9 mouse cellular contexts compared by ENCODE assay signal in the genomic region with DNA sequence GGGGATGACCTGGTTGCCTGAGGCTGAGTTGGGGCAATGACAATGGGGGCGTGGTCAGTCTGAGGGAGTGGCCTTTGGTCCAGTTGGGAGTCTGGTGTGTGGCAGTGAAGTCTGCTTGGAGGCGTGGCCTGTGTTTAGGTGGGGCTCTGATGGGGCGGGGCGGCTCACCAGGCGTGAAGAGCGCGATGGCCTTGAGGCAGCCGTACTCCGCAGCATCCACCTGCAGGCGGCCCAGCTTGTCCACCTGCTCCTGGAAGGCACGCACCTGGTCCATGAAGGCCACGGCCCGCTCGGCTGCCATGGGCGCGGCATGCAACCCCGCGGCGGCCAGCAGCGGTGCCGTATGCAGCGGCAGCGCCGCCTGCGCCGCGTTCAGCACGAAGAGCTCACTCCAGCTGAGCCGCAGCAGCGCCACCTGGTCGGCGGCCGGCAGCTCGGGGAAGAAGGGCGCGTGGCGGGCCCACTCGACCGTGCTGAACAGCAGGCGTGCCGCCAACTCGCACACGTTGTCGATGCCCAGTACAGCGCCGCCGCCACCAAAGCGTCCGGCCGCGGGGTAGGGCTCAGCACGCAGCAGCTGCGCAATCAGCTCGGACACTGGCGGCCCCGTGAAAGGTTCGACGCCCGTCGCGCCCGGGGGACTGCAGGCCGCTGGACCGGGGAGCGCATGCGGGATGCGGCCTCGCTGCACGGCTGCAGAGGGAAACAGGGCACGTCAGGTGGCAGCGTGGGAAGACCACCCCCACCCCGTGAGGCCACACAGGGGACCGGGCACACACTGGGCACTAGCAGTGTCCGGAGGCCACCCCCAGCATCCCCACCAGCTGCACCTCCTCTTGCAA. TPM values are rescaled to one million over a fixed set of nuclear protein-coding genes. Genes with fewer than 3 reads are reported as not detected.
DNase-seq lines count a peak whose midpoint lies in the region; ATAC-seq and TF ChIP-seq lines count a peak whose summit lies in the region.
"Had no signal": no experiment of that assay in that cellular context is flagged by ENCODE, and none has a peak within 500 bp of the region (broad histone marks: within the 10 kb centered on the region; RNA-seq: fewer than 3 reads in every experiment).

No protein-coding gene starts in this region.

- H3K4me3 ChIP-seq in kidney, adult 2 months (ENCODE audit: insufficient read depth, low read depth, low read length), result peak overlapping the region; percentile 5; the same call in 1 of the 2 replicates
- peak overlapping the region in 1 of 2 experiments; percentile 28; a peak in 2 of 4 replicates for H3K4me3 ChIP-seq in liver, embryonic 14.5 days (ENCODE audit: insufficient read depth in 1 of 2, low read depth in 2 of 2, low read length in 2 of 2)
- H3K4me3 ChIP-seq in stomach, postnatal 0 days (ENCODE audit: low read depth, low read length), result 0 out of 2 replicates have a peak overlapping the region, but pooled peaks have one; percentile 8

- ATAC-seq in liver, embryonic 14.5 days (ENCODE audit: insufficient read depth), result no peak
- peak; percentile 50 for ATAC-seq in stomach, postnatal 0 days (ENCODE audit: low FRiP score, low TSS enrichment)

- peaks cover 2% of the 10 kb centered on the region; the same call in 1 of the 2 replicates for H3K36me3 ChIP-seq in kidney, adult 2 months (ENCODE audit: control insufficient read depth, insufficient read depth, low read length)
- H3K36me3 ChIP-seq in liver, embryonic 14.5 days (replicated peaks; ENCODE audit: control insufficient read depth, insufficient read depth, low read depth), result no peaks in the 10 kb centered on the region; the same call in 1 of the 2 replicates
- peaks cover 13% of the 10 kb centered on the region for H3K36me3 ChIP-seq in stomach, postnatal 0 days (ENCODE audit: control insufficient read depth, insufficient read depth, low read length)

- intact Hi-C loops in heart, postnatal 36 days (cut with DNase I), result no loop called here

- H3K4me2 ChIP-seq in liver, embryonic 14.5 days (ENCODE audit: low read depth), result peak overlapping the region; percentile 61
- peak overlapping the region; percentile 39 for H3K4me2 ChIP-seq in stomach, postnatal 0 days (replicated peaks; ENCODE audit: low read depth)

- no peak for TF ChIP-seq EP300 in liver, embryonic 14.5 days (IDR thresholded peaks at IDR 0.05; ENCODE audit: low read depth)
- TF ChIP-seq EP300 in stomach, postnatal 0 days (optimal IDR thresholded peaks at IDR 0.05), result no peak

- TF ChIP-seq POLR2A in kidney, adult 2 months (IDR thresholded peaks at IDR 0.05; ENCODE audit: low read depth, low read length), result peak; percentile 52

- no peaks in the 10 kb centered on the region for H3K9me3 ChIP-seq in liver, embryonic 14.5 days (ENCODE audit: control insufficient read depth, low read length)
- H3K9me3 ChIP-seq in stomach, postnatal 0 days (ENCODE audit: control insufficient read depth, low read length), result no peaks in the 10 kb centered on the region

- WGBS in kidney, adult 2 months, result 24% methylated on average over 74 of the region's 74 CpGs
- WGBS in liver, embryonic 14.5 days (ENCODE audit: insufficient replicate concordance), result 25% methylated on average over 68 of the region's 74 CpGs
- WGBS in stomach, postnatal 0 days, result 14% methylated on average over 65 of the region's 74 CpGs

- peak overlapping the region; percentile 36 for H3K27ac ChIP-seq in kidney, adult 2 months (ENCODE audit: insufficient read depth, low read depth, low read length)
- H3K27ac ChIP-seq in liver, embryonic 14.5 days, result no peak overlapping the region
- 0 out of 2 replicates have a peak overlapping the region, but pooled peaks have one; percentile 35 for H3K27ac ChIP-seq in stomach, postnatal 0 days (replicated peaks)

- no peaks in the 10 kb centered on the region for H3K27me3 ChIP-seq in kidney, adult 2 months (replicated peaks; ENCODE audit: control insufficient read depth, insufficient read depth, low read length)
- peaks cover 16% of the 10 kb centered on the region for H3K27me3 ChIP-seq in liver, embryonic 14.5 days (ENCODE audit: control insufficient read depth, insufficient read depth, low read length)
- no peaks in the 10 kb centered on the region for H3K27me3 ChIP-seq in stomach, postnatal 0 days (ENCODE audit: control insufficient read depth, insufficient read depth, low read length)
- H3K27me3 ChIP-seq: CH12.LX had no signal

- no peak for TF ChIP-seq CTCF in kidney, adult 2 months (conservative IDR thresholded peaks at IDR 0.05; ENCODE audit: insufficient read depth, insufficient read length, low read depth, low read length)
- 0 out of 2 replicates have a peak, but pooled peaks have one; percentile 5 for TF ChIP-seq CTCF in liver, embryonic 14.5 days (IDR thresholded peaks at IDR 0.05; ENCODE audit: low read depth)
- peak; percentile 55 for TF ChIP-seq CTCF in stomach, postnatal 0 days (IDR thresholded peaks at IDR 0.05; ENCODE audit: low read depth)

- H3K9ac ChIP-seq in liver, embryonic 14.5 days (replicated peaks), result no peak overlapping the region
- peak overlapping the region; percentile 13 for H3K9ac ChIP-seq in stomach, postnatal 0 days (ENCODE audit: low read length)

- H3K4me1 ChIP-seq in kidney, adult 2 months (ENCODE audit: control insufficient read depth, insufficient read depth, low read length), result peaks cover 35% of the 10 kb centered on the region
- H3K4me1 ChIP-seq in liver, embryonic 14.5 days (replicated peaks; ENCODE audit: control insufficient read depth in 2 of 2, insufficient read depth in 2 of 2, low read length in 1 of 2), result peaks cover 9 to 14% of the 10 kb centered on the region in 2 experiments
- peaks cover 19% of the 10 kb centered on the region for H3K4me1 ChIP-seq in stomach, postnatal 0 days (replicated peaks; ENCODE audit: control insufficient read depth, insufficient read depth)

- peak; percentile 98 for DNase-seq in heart, adult 11 months
- no peak for DNase-seq in heart, postnatal 36 days
- peak; percentile 84 to 85 for DNase-seq in cerebellum, postnatal 10 days
- DNase-seq in gastrocnemius, postnatal 10 days, result peak; percentile 55
- peak; percentile 97 for DNase-seq in kidney, adult 2 months
- DNase-seq in liver, embryonic 14.5 days (ENCODE audit: low read depth in 3 of 3, low spot score in 3 of 3), result peak; percentile 52 to 62 (median 61)
- DNase-seq in naive thymus-derived CD4-positive, alpha-beta T cell, adult 2 months (ENCODE audit: low read depth), result peak; percentile 65
- DNase-seq in stomach, postnatal 0 days (ENCODE audit: low spot score), result peak; percentile 90

RNA-seq across cellular contexts. Expression of a gene that starts 4.7 kb away (rescaled TPM):
- 10 to 100 TPM; 11.1 to 14.9 TPM for total RNA-seq in heart, postnatal 36 days (2021)
- total RNA-seq in gastrocnemius, postnatal 10 days (2021), result 1 to 10 TPM; 7.4 to 8.1 TPM
- 12.5 and 14.2 TPM in 2 replicates for polyA plus RNA-seq in kidney, adult 2 months (2012; rRNA removed)
- polyA plus RNA-seq in liver, embryonic 14.5 days (2012; rRNA removed), result 2.8 and 3.1 TPM in 2 replicates
- 1.9 and 2.8 TPM in 2 replicates for polyA plus RNA-seq in liver, embryonic 14.5 days (2014; fragmentation: Nextera tagmentation; extraction: Ambion mirVana)
- polyA plus RNA-seq in stomach, postnatal 0 days (2015; fragmentation: Nextera tagmentation; extraction: Ambion mirVana), result 8.2 and 9.1 TPM in 2 replicates

RNA-seq across cellular contexts. Expression of a gene that starts 6.0 kb away (rescaled TPM):
- 10 to 100 TPM; 47.6 to 53.6 TPM for total RNA-seq in heart, postnatal 36 days (2021)
- total RNA-seq in gastrocnemius, postnatal 10 days (2021), result 10 to 100 TPM; 23.2 to 29.7 TPM
- 177 and 264 TPM in 2 replicates for polyA plus RNA-seq in kidney, adult 2 months (2012; rRNA removed)
- 20.8 and 23.4 TPM in 2 replicates for polyA plus RNA-seq in liver, embryonic 14.5 days (2012; rRNA removed)
- polyA plus RNA-seq in liver, embryonic 14.5 days (2014; fragmentation: Nextera tagmentation; extraction: Ambion mirVana), result 19.1 and 22.4 TPM in 2 replicates
- polyA plus RNA-seq in stomach, postnatal 0 days (2015; fragmentation: Nextera tagmentation; extraction: Ambion mirVana), result 47.0 and 56.1 TPM in 2 replicates

RNA-seq across cellular contexts. Expression of a gene that starts 9.2 kb away (rescaled TPM):
- 100 to 1,000 TPM; 148 to 149 TPM for total RNA-seq in heart, postnatal 36 days (2021)
- total RNA-seq in gastrocnemius, postnatal 10 days (2021), result 100 to 1,000 TPM; 124 to 132 TPM
- 111 and 127 TPM in 2 replicates for polyA plus RNA-seq in kidney, adult 2 months (2012; rRNA removed)
- polyA plus RNA-seq in liver, embryonic 14.5 days (2012; rRNA removed), result 41.9 and 57.2 TPM in 2 replicates
- 46.5 and 48.2 TPM in 2 replicates for polyA plus RNA-seq in liver, embryonic 14.5 days (2014; fragmentation: Nextera tagmentation; extraction: Ambion mirVana)
- polyA plus RNA-seq in stomach, postnatal 0 days (2015; fragmentation: Nextera tagmentation; extraction: Ambion mirVana), result 97.1 and 107 TPM in 2 replicates

RNA-seq across cellular contexts. Expression of a gene that starts 19.8 kb away (rescaled TPM):
- total RNA-seq in heart, postnatal 36 days (2021), result 10 to 100 TPM; 28.0 to 30.4 TPM
- 10 to 100 TPM; 11.7 to 18.1 TPM for total RNA-seq in gastrocnemius, postnatal 10 days (2021)
- 38.5 and 43.4 TPM in 2 replicates for polyA plus RNA-seq in kidney, adult 2 months (2012; rRNA removed)
- 3.1 and 3.5 TPM in 2 replicates for polyA plus RNA-seq in liver, embryonic 14.5 days (2012; rRNA removed)
- 1.5 and 1.9 TPM in 2 replicates for polyA plus RNA-seq in liver, embryonic 14.5 days (2014; fragmentation: Nextera tagmentation; extraction: Ambion mirVana)
- 4.1 and 4.5 TPM in 2 replicates for polyA plus RNA-seq in stomach, postnatal 0 days (2015; fragmentation: Nextera tagmentation; extraction: Ambion mirVana)
- total RNA-seq: CH12.LX had no signal

RNA-seq across cellular contexts. Expression of a gene that starts 20.9 kb away (rescaled TPM):
- 10 to 100 TPM; 61.2 to 67.1 TPM for total RNA-seq in heart, postnatal 36 days (2021)
- 10 to 100 TPM; 68.5 to 70.4 TPM for total RNA-seq in gastrocnemius, postnatal 10 days (2021)
- 153 and 162 TPM in 2 replicates for polyA plus RNA-seq in kidney, adult 2 months (2012; rRNA removed)
- 53.6 and 61.2 TPM in 2 replicates for polyA plus RNA-seq in liver, embryonic 14.5 days (2012; rRNA removed)
- polyA plus RNA-seq in liver, embryonic 14.5 days (2014; fragmentation: Nextera tagmentation; extraction: Ambion mirVana), result 50.6 and 52.3 TPM in 2 replicates
- 54.7 and 61.7 TPM in 2 replicates for polyA plus RNA-seq in stomach, postnatal 0 days (2015; fragmentation: Nextera tagmentation; extraction: Ambion mirVana)

Comparison
In these comparisons a context has a peak if more than half of its experiments do, and no peak if none do; other contexts are left out.
1. DNase-seq: peak in heart, adult 11 months (single experiment), cerebellum, postnatal 10 days (2 of 2), gastrocnemius, postnatal 10 days (single experiment), kidney, adult 2 months (single experiment), liver, embryonic 14.5 days (3 of 3), naive thymus-derived CD4-positive, alpha-beta T cell, adult 2 months (single experiment) and stomach, postnatal 0 days (single experiment); none in heart, postnatal 36 days (0 of 2).